9 mouse cellular contexts compared by ENCODE assay signal in the genomic region with DNA sequence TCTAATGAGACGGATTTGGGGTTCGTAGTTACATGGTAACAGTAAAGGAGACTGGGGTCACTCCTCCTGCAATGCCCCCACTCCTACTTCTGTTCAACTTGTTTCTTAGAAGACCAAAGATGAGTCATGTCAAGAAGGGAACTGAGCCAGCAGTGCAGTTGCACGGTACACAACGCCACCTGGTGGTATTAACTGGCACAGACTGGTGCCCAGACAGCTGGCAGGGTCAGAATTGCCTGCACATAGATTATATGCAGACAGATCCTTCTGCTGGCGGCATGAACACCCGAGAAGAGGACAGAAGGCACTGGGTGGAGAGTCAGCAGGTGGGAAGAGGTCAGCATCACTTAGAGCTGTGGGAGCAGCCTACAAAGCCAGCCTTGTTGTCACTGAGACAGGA.
DNase-seq lines count a peak whose midpoint lies in the region; ATAC-seq and TF ChIP-seq lines count a peak whose summit lies in the region.
"Had no signal": no experiment of that assay in that cellular context is flagged by ENCODE, and none has a peak within 500 bp of the region (broad histone marks: within the 10 kb centered on the region; RNA-seq: fewer than 3 reads in every experiment).

No protein-coding gene starts in this region.

- no peak overlapping the region for H3K9ac ChIP-seq in forebrain, postnatal 0 days
- H3K9ac ChIP-seq in hindbrain, embryonic 15.5 days: no peak overlapping the region

- no peak overlapping the region for H3K27ac ChIP-seq in forebrain, postnatal 0 days (ENCODE audit: low read depth, low read length)
- peak overlapping the region; percentile 36 for H3K27ac ChIP-seq in hindbrain, embryonic 15.5 days (replicated peaks)
- no peak overlapping the region for H3K27ac ChIP-seq in limb, embryonic 10.5 days

- H3K27me3 ChIP-seq in forebrain, postnatal 0 days (ENCODE audit: insufficient read depth, low read length): no peaks in the 10 kb centered on the region
- no peaks in the 10 kb centered on the region for H3K27me3 ChIP-seq in hindbrain, embryonic 15.5 days
- peaks cover 64% of the 10 kb centered on the region for H3K27me3 ChIP-seq in limb, embryonic 10.5 days (ENCODE audit: low read depth, poor library complexity, severe bottlenecking)

- ATAC-seq in forebrain, postnatal 0 days: 0 out of 2 replicates have a peak, but pooled peaks have one; percentile 21
- ATAC-seq in hindbrain, embryonic 15.5 days (ENCODE audit: low FRiP score, low read depth): no peak

- peak; percentile 90 for TF ChIP-seq CTCF in forebrain, postnatal 0 days (IDR thresholded peaks at IDR 0.05; ENCODE audit: low read depth)

- no peaks in the 10 kb centered on the region for H3K36me3 ChIP-seq in forebrain, postnatal 0 days (ENCODE audit: insufficient read depth)
- no peaks in the 10 kb centered on the region for H3K36me3 ChIP-seq in hindbrain, embryonic 15.5 days
- no peaks in the 10 kb centered on the region for H3K36me3 ChIP-seq in limb, embryonic 10.5 days

- no peak overlapping the region for H3K4me2 ChIP-seq in forebrain, postnatal 0 days (ENCODE audit: low read depth)
- H3K4me2 ChIP-seq in hindbrain, embryonic 15.5 days: 0 out of 2 replicates have a peak overlapping the region, but pooled peaks have one; percentile 36

- no peak overlapping the region for H3K4me3 ChIP-seq in forebrain, postnatal 0 days (ENCODE audit: low read depth, low read length)
- H3K4me3 ChIP-seq in hindbrain, embryonic 15.5 days: no peak overlapping the region
- H3K4me3 ChIP-seq in limb, embryonic 10.5 days: no peak overlapping the region
- H3K4me3 ChIP-seq: erythroblast, embryonic 14.5 days had no signal

- no peaks in the 10 kb centered on the region for H3K9me3 ChIP-seq in forebrain, postnatal 0 days (ENCODE audit: low read length)
- no peaks in the 10 kb centered on the region for H3K9me3 ChIP-seq in hindbrain, embryonic 15.5 days
- H3K9me3 ChIP-seq in limb, embryonic 10.5 days (replicated peaks): no peaks in the 10 kb centered on the region

- peak; percentile 7 to 17 for DNase-seq in thymus, postnatal 36 days
- no peak for DNase-seq in thymus, adult 18-20 months
- peak; percentile 85 for DNase-seq in cerebellum, adult 11-12 months
- peak; percentile 85 for DNase-seq in forebrain, postnatal 0 days
- peak; percentile 76 for DNase-seq in limb, embryonic 10.5 days (ENCODE audit: low spot score)
- DNase-seq in natural killer cell, adult 2 months (ENCODE audit: low spot score in 2 of 2): peak; percentile 43 to 46
- DNase-seq in testis, postnatal 14 days (ENCODE audit: low spot score): peak; percentile 46

- H3K4me1 ChIP-seq in forebrain, postnatal 0 days (ENCODE audit: insufficient read depth): peaks cover 12% of the 10 kb centered on the region
- peaks cover 47% of the 10 kb centered on the region for H3K4me1 ChIP-seq in hindbrain, embryonic 15.5 days (replicated peaks)
- H3K4me1 ChIP-seq in limb, embryonic 10.5 days: peaks cover 34% of the 10 kb centered on the region

- WGBS in forebrain, postnatal 0 days: 14% methylated on average over 6 of the region's 6 CpGs
- WGBS in hindbrain, embryonic 15.5 days: 12% methylated on average over 6 of the region's 6 CpGs
- 13% methylated on average over 6 of the region's 6 CpGs for WGBS in limb, embryonic 10.5 days

Comparison
In these comparisons a context has a peak if more than half of its experiments do, and no peak if none do; other contexts are left out.
1. DNase-seq: peak in thymus, postnatal 36 days (2 of 2), cerebellum, adult 11-12 months (single experiment), forebrain, postnatal 0 days (single experiment), limb, embryonic 10.5 days (single experiment), natural killer cell, adult 2 months (2 of 2) and testis, postnatal 14 days (single experiment); none in thymus, adult 18-20 months (0 of 2).